In genomic region chr2:31244216-31244615, GRCm38 (mm10) we compare ENCODE assay signal across 14 mouse cellular contexts. TPM values are rescaled to one million over a fixed set of nuclear protein-coding genes. Genes with fewer than 3 reads are reported as not detected.
DNase-seq lines count a peak whose midpoint lies in the region; TF ChIP-seq lines count a peak whose summit lies in the region.
"Had no signal": no experiment of that assay in that cellular context is flagged by ENCODE, and none has a peak within 500 bp of the region (broad histone marks: within the 10 kb centered on the region; RNA-seq: fewer than 3 reads in every experiment).

No protein-coding gene starts in this region.

- no peak for DNase-seq in gastrocnemius, adult 2 months
- DNase-seq in gastrocnemius, postnatal 14 days = no peak
- peak; percentile 47 to 60 for DNase-seq in kidney, postnatal 4 days
- no peak for DNase-seq in kidney, postnatal 36 days
- DNase-seq in cerebellum, adult 8-10 months = peak; percentile 35
- peak; percentile 40 to 55 for DNase-seq in cerebellum, postnatal 14 days
- DNase-seq in heart, postnatal 36 days = no peak
- no peak for DNase-seq in ovary, postnatal 10 days (ENCODE audit: low spot score)
- DNase-seq: lung, adult 18-20 months; retina, postnatal 1 day; thymus, postnatal 4 days had no signal

- no peak overlapping the region for H3K4me3 ChIP-seq in gastrocnemius, adult 2 months
- H3K4me3 ChIP-seq: intestine, embryonic 15.5 days had no signal

- peak overlapping the region; percentile 57; the same call in 1 of the 2 replicates for H3K27ac ChIP-seq in gastrocnemius, adult 2 months
- H3K27ac ChIP-seq: intestine, embryonic 15.5 days; macrophage had no signal

- intact Hi-C loops in gastrocnemius, adult 2 months (cut with DNase I) = no loop called here
- intact Hi-C loops in gastrocnemius, postnatal 14 days (cut with DNase I; ENCODE audit: low total_unique reads) = no loop called here
- intact Hi-C loops in heart, postnatal 36 days (cut with DNase I) = no loop called here

- TF ChIP-seq CTCF in gastrocnemius, adult 2 months (IDR thresholded peaks at IDR 0.05) = no peak

RNA-seq across cellular contexts. Expression of gene Ncs1, which starts 1.4 kb away (rescaled TPM):
- 1 to 10 TPM; 4.6 to 5.1 TPM for total RNA-seq in gastrocnemius, adult 2 months (2021)
- total RNA-seq in gastrocnemius, postnatal 14 days (2021) = 10 to 100 TPM in 1 of 2 experiments, 1 to 10 TPM in 1; 6.1 to 12.0 TPM
- total RNA-seq in heart, postnatal 36 days (2021) = 10 to 100 TPM in 1 of 2 experiments, 1 to 10 TPM in 1; 9.5 to 10.5 TPM
- total RNA-seq: neutrophil, adult 5-6 weeks had no signal

Comparison
In these comparisons a context has a peak if more than half of its experiments do, and no peak if none do; other contexts are left out.
1. DNase-seq: peak in kidney, postnatal 4 days (2 of 2), cerebellum, adult 8-10 months (single experiment) and cerebellum, postnatal 14 days (2 of 2); none in gastrocnemius, adult 2 months (single experiment), gastrocnemius, postnatal 14 days (single experiment), kidney, postnatal 36 days (0 of 2), heart, postnatal 36 days (0 of 2) and ovary, postnatal 10 days (single experiment).